Mouse (Mus musculus) lung, postnatal 36 days (tissue): Measurements from ENCODE around the gene Cacng1.

ENCODE experiments used
- DNase-seq: peaks from one replicate; pipeline ENCODE4 v3.0.0; 2022; ENCODE audit warnings: mixed read lengths

Cacng1 gene

DNA sequence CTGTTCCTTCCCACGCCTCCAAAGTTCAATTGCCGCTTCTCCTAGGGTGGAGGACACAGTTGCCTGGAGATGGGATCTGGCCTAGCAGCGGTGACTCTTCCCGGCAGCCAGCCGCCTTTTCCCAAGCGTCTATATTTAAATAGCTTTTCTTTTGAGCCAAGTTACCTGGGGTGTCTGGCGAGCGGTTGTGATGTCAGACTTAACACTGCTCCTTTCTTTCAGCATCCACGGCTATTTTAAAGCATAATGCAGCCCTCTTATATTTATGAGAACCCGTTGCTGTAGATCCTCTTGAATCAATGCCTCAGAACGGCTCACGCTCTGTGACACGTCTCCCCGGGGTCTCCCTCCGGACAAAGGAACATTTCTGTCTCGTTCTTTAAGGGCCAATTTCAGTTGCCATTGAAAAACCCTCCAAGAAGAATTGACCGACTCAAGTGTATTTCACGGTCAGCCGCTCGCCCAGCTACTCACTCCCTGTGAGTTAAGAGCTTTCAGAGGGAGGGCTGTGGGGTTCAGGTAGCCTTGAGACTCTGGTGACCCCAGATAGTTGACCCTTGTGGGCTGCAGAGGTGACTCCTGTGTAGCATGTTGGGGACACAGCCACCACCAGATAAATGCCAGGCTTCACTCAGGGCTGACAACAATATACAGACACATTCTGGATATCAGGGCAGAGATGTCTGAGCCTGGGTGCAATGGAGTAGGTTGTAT is 8.3 kb downstream of the Cacng1 start:
- no peak for DNase-seq

DNA sequence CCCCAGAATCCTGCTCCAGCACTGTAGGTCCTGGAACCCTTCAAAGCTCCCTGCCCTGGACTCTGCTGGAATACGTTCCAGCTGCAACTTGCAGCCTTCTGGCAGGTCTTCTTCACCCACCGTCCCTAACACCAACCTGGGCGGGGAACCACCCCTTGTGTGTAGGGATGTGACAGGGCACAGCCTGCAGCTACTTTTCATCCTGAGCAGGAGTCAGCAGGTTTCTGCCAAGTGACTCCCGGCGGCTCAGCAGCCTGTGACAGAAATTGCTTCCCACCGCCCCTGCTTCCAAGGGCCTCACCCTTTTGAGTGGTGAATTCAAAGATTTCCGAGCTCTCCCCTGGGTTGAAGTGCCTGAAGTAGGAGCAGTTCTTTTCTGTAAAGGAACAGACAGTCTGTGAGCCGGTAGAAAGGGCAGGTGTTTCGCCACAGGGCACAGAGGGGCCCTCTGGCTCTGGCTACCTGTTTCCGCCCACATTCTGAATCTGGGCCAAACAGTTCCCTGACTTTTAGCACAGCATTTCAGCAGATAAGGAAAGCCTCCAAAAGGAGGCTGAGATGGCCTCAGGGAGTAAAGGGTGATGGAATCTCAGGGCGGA is 10.7 kb downstream of the Cacng1 start:
- DNase-seq, result peak; percentile 67

DNA sequence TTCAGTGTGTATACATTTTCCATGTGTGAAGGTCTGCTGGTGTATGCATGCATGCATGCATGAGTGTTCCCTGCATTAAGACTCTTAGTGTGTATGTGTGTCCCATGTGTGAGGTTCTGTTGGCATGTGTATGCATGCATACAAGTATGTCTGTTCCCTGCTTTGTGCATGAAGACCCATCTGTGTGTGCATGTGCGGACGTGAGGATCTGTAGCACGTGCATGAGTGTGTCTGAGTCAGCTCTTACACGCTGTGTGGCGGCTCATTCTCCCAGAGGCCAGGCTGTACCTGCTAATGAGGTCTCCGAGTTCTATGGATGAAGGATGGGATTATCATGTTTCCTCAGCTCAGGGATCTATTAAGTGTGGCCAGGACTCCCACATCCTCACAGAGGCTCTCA is 11.3 kb downstream of the Cacng1 start:
- DNase-seq, result no peak

DNA sequence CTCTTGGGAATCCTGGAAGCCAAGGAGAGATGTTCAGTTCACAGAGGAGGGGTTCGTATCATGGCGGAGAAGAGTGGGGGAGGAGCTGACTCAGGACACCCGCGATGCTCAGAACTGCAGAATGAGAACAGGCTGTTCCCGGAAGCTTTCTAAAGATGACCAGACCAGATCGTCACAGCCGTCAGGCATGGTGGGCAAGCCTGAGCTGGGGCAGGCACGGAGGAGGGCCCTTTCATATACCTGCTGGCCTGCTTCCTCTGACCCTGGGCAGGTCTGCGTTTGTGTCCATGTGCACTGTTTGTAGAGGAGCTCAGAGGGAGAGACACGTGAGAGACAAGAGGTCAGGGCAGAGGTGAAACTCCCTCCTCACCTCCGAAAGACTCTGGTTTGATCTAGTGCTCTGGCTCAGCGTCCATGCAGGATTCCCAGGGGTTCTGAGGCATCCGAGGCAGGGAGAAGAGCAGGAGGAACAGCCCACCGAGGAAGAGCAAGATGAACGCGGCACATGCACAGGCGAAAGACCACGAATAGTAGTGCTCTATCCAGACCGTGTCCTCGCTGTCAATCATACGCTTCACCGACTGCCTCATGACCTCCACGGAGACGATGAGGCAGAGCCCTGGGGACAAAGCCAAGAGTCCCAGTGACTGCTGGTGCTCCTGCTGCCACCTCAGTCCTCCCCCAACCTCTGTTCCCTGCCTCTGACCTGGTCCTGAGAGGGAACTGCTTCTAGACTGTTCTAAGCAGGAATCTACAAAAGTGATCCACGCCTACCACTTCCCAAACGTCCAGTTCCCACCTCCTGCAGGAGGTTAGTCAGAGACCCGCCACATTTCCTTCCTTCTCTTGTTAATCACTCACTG is 12.8 kb downstream of the Cacng1 start:
- DNase-seq, result peak; percentile 14

DNA sequence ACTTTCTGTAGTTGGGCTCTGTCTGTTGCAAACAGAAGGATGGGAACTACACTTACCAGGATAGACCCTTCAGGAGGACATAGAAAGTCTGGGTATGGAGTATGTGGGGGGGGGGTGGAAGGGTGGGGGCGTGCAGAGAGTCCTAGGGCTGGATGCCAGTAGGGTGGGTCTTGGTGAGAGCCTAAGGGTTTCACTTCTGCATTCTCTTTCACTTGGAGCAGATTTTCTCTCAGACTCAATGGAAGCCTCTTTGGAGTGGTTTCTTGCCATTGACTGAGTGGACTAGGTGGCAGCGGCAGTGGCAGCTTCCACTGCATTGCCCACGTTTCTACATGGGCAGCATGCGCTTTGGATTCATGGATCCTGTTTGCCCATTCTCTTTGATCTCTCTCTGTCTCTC is 16.4 kb downstream of the Cacng1 start:
- DNase-seq, result no peak

DNA sequence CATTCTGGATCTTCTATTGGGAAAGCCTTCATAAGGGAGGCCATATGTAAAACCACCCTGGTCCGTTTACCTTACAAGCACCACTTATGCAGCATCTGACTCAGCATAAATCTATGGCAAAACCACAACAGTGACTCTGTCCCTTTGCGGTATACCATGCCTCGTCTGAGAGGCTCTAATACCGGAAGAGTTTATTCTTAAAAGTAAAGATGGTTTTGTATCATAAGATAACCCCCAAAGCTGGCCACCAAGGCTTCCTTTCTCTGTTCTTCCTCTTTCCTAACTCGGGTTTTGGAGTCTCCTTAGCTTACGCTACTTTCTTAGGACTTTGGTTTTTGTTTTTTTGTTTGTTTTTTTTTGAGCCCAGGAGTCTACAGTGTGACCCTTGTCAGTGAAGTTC is 23.0 kb downstream of the Cacng1 start:
- DNase-seq, result no peak

DNA sequence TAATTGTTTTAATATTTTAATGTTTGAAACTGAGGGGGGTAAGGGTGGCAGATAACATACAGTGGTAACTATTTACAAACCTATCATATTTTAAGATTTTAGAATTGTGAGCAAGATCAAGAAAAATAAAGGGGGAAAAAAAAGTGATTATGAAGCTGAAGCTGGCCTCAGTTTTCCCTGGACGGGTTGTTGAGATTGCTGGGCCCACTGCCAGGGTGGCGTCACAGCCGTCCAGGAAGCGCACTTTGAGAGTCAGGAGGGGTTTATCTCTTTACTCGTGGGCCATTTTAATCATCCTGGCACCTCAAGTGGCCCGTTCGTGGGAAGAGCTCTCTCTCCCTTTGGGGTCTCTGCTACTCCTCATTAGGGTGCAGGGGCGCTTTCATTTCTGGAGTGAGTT is 24.8 kb downstream of the Cacng1 start:
- no peak for DNase-seq

DNA sequence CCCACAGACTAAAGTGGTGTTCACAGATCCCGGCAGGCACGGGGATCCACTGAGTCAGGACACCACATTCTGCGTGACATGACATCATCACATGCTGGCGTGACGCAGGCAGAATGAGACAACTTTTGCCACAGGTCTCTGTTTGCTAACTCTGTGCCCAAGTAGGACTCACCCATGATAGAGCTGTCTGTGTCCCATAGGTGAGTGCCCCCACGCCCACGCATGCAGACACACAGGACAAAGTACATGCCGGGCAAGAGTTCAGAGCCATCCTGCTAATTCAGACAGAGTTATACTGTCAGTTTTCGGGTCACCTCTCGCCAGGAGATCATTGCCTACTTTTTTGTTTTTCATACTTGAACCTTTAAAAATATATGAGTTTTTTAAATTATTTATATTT is 27.8 kb downstream of the Cacng1 start:
- no peak for DNase-seq

DNA sequence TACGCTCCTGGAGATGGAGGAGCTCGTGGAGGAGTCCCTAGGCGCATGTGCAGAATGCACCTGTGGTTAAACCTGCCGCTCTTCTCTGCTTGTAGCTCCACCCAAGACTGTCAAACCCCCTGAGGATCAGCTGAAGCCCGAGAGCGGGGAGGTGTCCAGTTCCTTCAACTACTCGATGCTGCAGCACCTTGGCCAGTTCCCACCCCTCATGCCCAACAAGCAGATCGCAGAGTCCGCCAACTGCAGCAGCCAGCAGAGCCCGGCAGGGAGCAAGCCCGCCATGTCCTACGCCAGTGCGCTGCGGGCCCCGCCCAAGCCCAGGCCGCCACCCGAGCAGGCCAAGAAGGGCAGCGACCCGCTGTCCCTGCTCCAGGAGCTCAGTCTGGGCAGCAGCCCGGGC is 30.0 kb downstream of the Cacng1 start:
- DNase-seq, result no peak

DNA sequence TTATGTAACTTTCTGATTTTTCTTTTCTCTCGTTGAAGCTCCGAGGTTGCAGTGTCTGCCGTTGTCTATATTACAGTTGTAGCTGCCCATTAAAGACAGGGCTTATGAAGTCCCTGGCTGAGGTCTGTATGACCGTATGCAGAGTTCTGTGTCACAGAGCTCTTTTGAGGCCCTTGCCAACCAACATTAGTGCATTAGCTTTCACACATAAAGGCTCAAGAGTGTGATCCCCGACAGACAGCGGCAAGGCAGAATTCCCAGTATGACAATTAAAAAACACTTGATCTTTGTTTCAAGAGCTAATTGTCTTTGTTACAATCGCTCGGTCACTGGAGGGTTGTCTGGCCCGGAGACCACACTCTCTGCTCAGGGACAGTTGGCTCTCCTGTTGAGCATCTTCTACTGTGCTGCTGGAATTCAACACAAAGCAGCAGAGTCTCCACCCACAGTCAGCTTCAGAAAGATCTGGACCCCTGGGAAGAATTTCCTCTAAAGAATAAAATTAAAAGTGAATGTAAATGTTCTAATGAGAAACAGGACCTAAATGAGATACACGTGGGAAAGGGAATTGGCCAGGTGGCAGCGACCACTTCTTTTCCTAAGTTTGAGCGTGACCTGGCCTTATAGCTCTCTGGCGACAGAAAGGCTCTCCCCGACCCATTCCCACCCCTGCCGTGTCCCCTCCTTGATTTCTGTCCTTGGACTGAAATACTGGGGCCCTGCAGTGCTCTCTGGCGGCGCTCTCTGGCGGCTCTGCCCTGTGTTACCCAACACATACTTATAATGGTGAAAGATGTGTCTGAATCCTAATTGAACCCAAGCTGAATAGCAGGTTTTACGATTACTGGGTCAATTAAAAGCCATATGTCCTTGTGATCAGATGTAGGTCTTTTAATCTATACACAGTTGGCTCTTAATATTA is 32.5 kb downstream of the Cacng1 start:
- DNase-seq, result no peak

DNA sequence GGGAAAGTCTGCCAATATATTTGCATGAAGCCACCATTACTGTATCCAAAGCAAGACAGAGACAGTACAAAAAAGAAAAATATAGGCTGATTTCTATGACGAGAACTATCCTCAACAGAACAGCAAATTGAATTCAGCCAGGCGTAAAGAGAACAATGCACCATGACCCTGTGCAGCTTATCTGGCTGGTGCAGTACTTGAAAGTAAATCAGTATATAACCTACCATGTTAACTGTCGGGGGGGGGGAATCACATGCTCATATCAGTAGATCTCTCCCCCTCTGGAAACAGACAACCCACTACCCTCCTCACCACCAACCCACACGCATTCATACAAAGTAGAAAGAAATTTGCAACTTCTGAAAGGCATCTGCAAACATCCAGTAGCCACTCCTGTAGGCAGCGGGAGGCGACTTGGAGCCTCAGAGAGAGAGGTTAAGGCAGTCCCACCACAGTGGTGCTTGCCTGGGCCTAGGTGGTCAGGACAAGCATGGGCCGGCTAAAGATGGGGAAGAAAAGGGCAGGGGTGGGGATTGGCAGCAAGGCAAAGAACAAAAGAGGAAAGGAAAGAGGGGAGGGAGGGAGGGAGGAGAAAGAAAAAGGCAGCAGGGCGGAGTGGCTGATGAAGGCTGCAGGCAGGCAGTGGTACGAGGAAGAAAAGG is 33.5 kb downstream of the Cacng1 start:
- DNase-seq, result no peak

DNA sequence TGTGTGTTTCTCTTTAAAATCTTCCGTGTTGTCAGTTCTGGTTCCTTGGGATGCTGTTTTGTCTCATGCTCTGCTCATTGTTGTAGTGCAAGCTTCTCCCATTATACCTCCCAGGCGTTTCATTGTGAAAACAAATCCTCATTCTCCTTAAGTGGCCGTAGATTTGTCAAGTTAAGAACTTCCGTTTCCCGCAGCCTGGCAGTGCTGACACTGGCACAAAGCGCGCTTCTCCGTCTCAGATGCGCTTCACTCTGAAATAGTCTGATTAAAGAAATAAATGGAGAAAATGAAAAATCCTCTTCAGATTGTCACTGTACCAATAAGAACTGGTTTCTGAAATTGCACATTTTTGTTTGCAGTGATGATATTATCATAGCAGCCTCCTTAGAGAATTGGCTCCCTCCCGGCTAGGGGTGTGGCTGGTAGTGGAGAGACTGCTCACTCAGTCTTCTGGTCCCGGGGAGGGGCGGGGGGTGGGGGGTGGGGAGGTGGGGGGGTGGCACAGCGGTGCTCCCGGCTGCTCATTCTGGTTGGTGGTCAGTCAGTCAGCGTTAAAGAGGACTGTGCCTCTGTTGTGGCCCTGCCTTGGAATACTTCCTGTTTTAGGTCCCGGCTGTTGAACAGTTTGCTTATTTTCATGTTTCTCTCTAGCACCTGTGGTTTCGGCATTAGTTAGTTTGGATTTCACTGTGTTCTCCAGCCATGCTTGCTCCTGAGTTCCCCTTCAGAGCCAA is 39.9 kb downstream of the Cacng1 start:
- DNase-seq, result no peak

DNA sequence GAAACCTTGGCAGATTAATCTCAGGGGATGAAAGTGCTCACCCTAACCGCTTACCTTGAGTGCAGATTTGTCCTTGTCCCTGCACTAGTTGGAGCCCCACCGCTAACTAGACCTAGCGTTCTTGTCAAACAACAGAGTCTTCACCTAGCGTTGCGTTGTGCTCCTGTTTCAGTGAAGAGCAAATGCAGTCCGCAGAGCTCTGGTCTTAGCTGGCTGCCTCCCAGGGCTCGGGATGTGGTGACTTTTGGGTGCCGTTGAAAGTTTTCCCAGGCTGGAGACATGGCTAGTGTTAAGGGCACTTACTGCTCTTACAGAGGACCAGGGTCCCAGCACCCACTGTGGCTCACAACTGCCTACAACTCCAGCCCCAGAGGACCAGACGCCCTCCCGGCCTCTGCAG is 41.1 kb downstream of the Cacng1 start:
- DNase-seq, result no peak

DNA sequence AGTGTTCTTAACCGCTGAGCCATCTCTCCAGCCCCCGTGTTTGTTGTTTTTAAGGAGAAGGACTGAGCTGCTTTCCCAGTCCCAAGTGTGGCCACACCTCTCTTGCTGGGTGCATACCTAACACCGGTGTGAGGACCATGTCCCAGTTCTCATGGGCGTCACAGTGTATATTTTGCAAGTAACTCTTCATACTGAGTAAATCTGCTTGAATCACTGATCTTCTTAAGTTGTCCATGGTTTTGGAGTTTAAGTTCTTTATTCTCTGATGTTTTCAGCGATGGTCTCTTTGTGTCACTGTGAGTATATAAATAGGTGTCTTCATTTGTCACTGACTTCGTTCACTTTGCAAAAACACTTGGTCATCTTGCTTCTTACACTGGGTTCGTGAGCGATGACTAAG is 41.7 kb downstream of the Cacng1 start:
- no peak for DNase-seq

DNA sequence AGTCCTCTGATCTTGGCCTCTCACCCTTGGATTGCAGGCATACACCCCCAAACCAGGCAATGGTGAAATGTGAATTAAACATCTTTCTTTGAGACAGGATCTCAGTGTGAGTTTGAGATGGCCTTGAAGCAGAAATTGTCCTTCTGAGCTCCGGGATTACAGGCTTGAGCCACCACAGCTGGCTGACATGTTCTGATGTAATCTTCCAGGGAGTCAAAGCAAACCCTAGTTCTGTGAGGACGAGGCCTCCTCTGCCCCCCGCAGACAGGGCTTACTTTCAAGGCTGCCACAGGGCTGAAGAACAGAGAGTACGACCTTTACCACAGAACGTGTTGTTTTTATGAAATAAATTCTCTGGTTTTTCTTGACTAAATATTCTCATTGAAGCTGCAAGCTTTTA is 42.3 kb downstream of the Cacng1 start:
- DNase-seq, result no peak

DNA sequence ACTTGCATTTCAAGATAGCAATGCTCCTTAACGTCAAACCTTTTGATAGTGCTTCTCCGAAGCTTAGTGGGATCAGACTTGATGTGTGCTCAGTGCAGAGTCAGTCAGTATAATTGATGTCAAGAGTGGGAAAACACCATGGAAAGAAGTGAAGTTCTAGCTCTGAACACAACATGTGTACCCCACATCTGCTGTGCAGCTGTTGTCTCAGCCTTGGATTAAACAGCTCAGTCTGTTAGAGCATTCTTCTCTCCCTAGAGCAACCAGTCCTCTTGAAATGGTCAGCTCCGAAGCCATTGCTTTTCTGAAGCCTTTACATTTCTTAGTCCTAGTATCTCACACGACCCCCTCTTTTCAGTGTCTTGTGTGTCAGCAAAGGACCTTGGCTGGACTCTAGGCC is 47.3 kb downstream of the Cacng1 start:
- no peak for DNase-seq

DNA sequence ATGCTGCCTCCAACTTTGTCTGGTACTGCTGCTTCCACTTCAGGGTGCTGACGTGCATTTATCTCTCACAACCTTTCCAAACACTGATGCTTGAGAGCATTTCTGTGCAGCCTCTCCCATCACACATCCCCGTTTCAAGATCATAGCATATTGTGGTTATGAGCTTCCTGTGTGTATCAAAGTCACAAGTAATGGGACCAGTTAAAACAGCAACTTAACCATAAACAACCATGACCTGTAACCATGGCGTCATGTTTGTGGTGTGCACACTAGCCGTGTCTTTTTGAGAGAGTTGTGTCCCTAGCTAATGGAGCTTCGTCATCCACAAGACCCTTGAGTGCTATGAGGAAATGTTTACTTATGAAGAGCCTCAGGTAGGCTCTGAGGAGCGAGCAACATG is 48.1 kb downstream of the Cacng1 start:
- no peak for DNase-seq

DNA sequence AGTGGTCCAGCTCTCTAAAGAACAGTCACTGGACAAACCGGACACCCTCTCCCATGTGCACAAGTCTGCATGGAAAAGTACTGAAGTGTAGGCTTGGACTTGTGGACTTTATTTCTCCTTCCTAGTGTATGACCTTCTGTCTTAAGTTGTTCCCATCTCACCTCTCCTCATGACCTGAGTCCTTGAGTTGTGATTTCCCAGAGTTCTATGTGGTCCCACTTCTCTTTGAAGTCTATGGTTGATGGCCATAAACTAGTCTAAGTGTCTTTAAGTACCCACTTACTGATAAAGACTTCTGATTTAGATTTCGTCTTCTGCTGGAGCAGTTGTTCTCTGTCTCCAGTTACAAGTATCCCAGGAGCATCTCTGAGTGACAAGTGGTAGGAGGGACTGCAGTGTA is 48.8 kb downstream of the Cacng1 start:
- peak; percentile 31 for DNase-seq

DNA sequence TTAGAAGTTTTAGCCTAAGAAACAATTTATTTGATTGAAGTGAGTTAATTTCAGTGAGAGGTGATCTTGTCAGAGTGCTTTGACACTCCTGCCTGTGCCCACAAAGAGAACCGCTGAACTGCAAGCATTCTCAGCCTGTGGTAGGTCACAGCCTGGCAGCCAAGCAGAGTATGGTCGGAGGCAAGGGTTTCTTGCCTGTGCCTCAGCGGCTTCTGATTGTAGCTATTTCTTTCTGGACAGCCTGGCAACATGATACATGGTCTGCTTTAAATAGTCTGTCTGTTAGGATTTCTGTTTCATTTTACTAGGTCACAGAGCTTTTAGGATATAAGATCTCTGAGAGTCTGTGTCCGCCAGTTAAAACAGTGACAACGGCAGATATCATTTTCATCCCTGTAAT is 53.7 kb downstream of the Cacng1 start:
- no peak for DNase-seq

DNA sequence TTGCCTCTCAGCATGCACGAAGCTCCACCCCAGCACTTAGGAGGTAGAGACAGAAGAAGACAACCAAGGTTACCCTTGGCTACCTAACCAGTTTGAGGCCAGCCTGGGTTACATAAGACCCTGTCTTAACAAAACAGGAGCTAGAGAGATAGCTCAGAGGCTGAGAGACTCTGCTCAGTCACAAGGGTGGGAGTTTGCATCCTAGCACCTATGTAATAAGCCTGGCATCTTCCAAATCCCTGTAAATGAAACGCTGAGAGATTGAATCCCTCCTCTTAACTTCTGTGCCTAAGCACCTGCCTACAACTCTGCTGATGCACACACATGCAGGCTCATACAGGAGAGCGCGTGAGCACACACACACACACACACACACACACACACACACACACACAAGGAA is 55.9 kb downstream of the Cacng1 start:
- no peak for DNase-seq

DNA sequence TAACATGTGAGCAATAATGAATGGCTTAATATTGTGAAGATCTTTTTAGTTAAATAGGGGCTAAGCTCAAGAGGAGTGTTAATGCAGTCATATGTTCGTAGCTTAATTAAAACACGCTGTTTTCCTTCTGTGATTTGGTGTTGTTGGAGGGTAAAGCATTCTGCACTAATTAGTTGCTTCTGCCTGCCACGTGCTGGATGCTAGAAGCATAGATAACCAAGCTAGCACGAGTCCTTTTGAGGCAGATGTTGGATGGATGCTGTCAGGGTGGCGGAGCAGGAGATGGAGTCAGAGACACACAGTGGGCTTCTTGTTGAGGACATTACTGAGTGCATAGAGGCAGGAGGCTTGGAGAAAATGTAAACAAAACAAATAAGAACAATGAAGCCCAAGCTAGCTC is 59.2 kb downstream of the Cacng1 start:
- DNase-seq, result no peak

DNA sequence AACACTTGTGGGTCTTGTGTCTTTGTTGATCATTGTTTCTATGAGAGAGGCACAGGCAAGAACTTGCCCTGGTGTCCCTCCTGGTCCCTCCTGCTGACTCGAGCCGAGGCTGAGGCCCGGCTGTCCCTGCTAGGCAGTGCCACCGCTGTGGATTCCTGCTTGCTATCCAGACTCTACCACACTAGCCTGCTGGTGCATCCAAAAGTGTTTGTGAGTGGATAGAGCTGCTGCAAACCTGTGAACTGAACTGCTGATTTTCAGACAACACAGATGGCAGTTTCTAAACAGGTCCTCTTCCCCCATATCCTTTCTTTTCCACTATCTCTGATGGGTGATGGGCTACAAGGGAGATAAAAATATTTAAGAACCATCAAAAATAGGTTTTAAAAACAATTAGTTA is 60.8 kb downstream of the Cacng1 start:
- no peak for DNase-seq
